Mouse (Mus musculus) intestine, embryonic 14.5 days (tissue): Measurements from ENCODE around the gene Gm960. TPM values are rescaled to one million over a fixed set of nuclear protein-coding genes. Genes with fewer than 3 reads are reported as not detected.

ENCODE experiments used
- ATAC-seq: fragments of 200-750 bp; cut with Nextera tagmentation; replicated peaks from 2 replicates; pipeline ENCODE4 v1.8.0; 2017; ENCODE audit warnings: low read depth, moderate number of reproducible peaks, moderate TSS enrichment, moderate library complexity; ENCODE audit not compliant: low FRiP score, low TSS enrichment
- DNase-seq: peaks from one replicate; pipeline ENCODE4 v3.0.0-alpha.2; 2018; ENCODE audit warnings: low spot score
- H3K27ac ChIP-seq: fragments of 300-500 bp; sonication (generic); 2 replicates; pipeline ENCODE4 v1.5.1; 2014; ENCODE audit warnings: low read depth, mild to moderate bottlenecking, control low read depth
- H3K27me3 ChIP-seq: fragments of 300-500 bp; sonication (generic); replicated peaks from 2 replicates; pipeline ENCODE4 v1.6.1; 2014; ENCODE audit warnings: low read length, control low read depth; ENCODE audit not compliant: control insufficient read depth, insufficient read depth
- H3K36me3 ChIP-seq: fragments of 300-500 bp; sonication (generic); 2 replicates; pipeline ENCODE4 v1.6.1; 2014; ENCODE audit warnings: low read length, control low read depth; ENCODE audit not compliant: control insufficient read depth, insufficient read depth
- H3K4me1 ChIP-seq: fragments of 300-500 bp; sonication (generic); replicated peaks from 2 replicates; pipeline ENCODE4 v1.6.1; 2014; ENCODE audit warnings: low read length, control low read depth, mixed read lengths; ENCODE audit not compliant: control insufficient read depth, insufficient read depth
- H3K4me2 ChIP-seq: fragments of 300-500 bp; sonication (generic); 2 replicates; pipeline ENCODE4 v1.6.1; 2014; ENCODE audit warnings: low read length
- H3K4me3 ChIP-seq: fragments of 300-500 bp; sonication (generic); 2 replicates; pipeline ENCODE4 v1.5.1; 2014; ENCODE audit warnings: low read depth, low read length, control low read depth, mixed read lengths
- H3K9ac ChIP-seq: fragments of 300-500 bp; sonication (generic); 2 replicates; pipeline ENCODE4 v1.6.1; 2014; ENCODE audit warnings: mild to moderate bottlenecking, low read length
- H3K9me3 ChIP-seq: fragments of 300-500 bp; sonication (generic); 2 replicates; pipeline ENCODE4 v1.6.1; 2016; ENCODE audit warnings: low read length, control low read depth; ENCODE audit not compliant: control insufficient read depth
- WGBS: fragments of 180-500 bp; shearing (Covaris S2); extraction: QIAGEN DNeasy Blood & Tissue Kit; methylation state at CpG from one replicate; pipeline ENCODE4 v1.1.7; 2014; 5-methylcytosine and 5-hydroxymethylcytosine counted together
- polyA plus RNA-seq: library from polyadenylated mRNA; unstranded; fragments of >200 nt; fragmentation: Nextera tagmentation; extraction: Ambion mirVana; gene quantifications from 2 replicates; pipeline ENCODE4 v1.2.1, GENCODE M21; 2014

The Gm960 gene
- polyA plus RNA-seq, 1 experiment from 2014 or later = 3.8 TPM

GRCm38 (mm10) chr19:4739762-4740161, 41.3 kb upstream of the Gm960 start:
- Histone ChIP-seq H3K36me3 (0 out of 2 replicates have a peak, but pooled peaks cover 5% of the 10 kb centered on the region), H3K9ac (no peak overlapping the region), H3K4me3 (no peak overlapping the region), H3K4me2 (no peak overlapping the region), H3K27ac (no peak overlapping the region), H3K9me3 (no peaks in the 10 kb centered on the region), H3K4me1 (no peaks in the 10 kb centered on the region), H3K27me3 (no peaks in the 10 kb centered on the region)
- 96% methylated on average over 5 of the region's 5 CpGs for whole genome bisulfite sequencing
- no peak for DNase-seq
- ATAC-seq = no peak

- DNase-seq (no peak), ATAC-seq (no peak)
- Histone ChIP-seq H3K4me1 (no peaks in the 10 kb centered on the region), H3K9ac (no peak overlapping the region), H3K4me3 (no peak overlapping the region), H3K27me3 (no peaks in the 10 kb centered on the region), H3K4me2 (no peak overlapping the region), H3K27ac (no peak overlapping the region), H3K36me3 (0 out of 2 replicates have a peak, but pooled peaks cover 2% of the 10 kb centered on the region), H3K9me3 (no peaks in the 10 kb centered on the region)
- WGBS = 93% methylated on average over 11 of the region's 11 CpGs
Measured at GRCm38 (mm10) chr19:4739053-4739452, 40.6 kb upstream of the Gm960 start.

GRCm38 (mm10) chr19:4737866-4738265, 39.4 kb upstream of the Gm960 start:
- whole genome bisulfite sequencing = 87% methylated on average over 13 of the region's 13 CpGs
- H3K4me1 ChIP-seq = no peaks in the 10 kb centered on the region

GRCm38 (mm10) chr19:4733052-4733451, 34.6 kb upstream of the Gm960 start:
- Histone ChIP-seq H3K27ac (no peak overlapping the region), H3K27me3 (no peaks in the 10 kb centered on the region), H3K9me3 (no peaks in the 10 kb centered on the region), H3K4me1 (no peaks in the 10 kb centered on the region), H3K4me2 (no peak overlapping the region), H3K36me3 (no peaks in the 10 kb centered on the region; the same call in 1 of the 2 replicates), H3K9ac (no peak overlapping the region), H3K4me3 (no peak overlapping the region)
- DNase-seq = no peak
- no peak for ATAC-seq
- 83% methylated on average over 3 of the region's 3 CpGs for WGBS

More at GRCm38 (mm10) chr19:4737866-4738265, 39.4 kb upstream of the Gm960 start:
- Histone ChIP-seq H3K4me2 (no peak overlapping the region), H3K27ac (no peak overlapping the region), H3K9me3 (no peaks in the 10 kb centered on the region), H3K36me3 (no peaks in the 10 kb centered on the region), H3K4me3 (no peak overlapping the region), H3K27me3 (no peaks in the 10 kb centered on the region), H3K9ac (no peak overlapping the region)
- ATAC-seq (no peak), DNase-seq (no peak)

GRCm38 (mm10) chr19:4729186-4729585, 30.7 kb upstream of the Gm960 start:
- 86% methylated on average over 9 of the region's 9 CpGs for WGBS

GRCm38 (mm10) chr19:4720671-4721244, 22.3 kb upstream of the Gm960 start:
- Histone ChIP-seq H3K36me3 (no peaks in the 10 kb centered on the region), H3K4me1 (no peaks in the 10 kb centered on the region), H3K27me3 (no peaks in the 10 kb centered on the region), H3K4me2 (peak overlapping the region; percentile 41), H3K9me3 (no peaks in the 10 kb centered on the region), H3K9ac (no peak overlapping the region), H3K4me3 (peak overlapping the region; percentile 25), H3K27ac (no peak overlapping the region)
- DNase-seq (peak; percentile 80), ATAC-seq (peak; percentile 57; the same call in 1 of the 2 replicates)
- 23% methylated on average over 11 of the region's 11 CpGs for WGBS

More at GRCm38 (mm10) chr19:4729186-4729585, 30.7 kb upstream of the Gm960 start:
- Histone ChIP-seq H3K4me2 (no peak overlapping the region), H3K9ac (no peak overlapping the region), H3K27me3 (no peaks in the 10 kb centered on the region), H3K9me3 (no peaks in the 10 kb centered on the region), H3K27ac (no peak overlapping the region), H3K4me3 (no peak overlapping the region), H3K36me3 (no peaks in the 10 kb centered on the region; the same call in 1 of the 2 replicates), H3K4me1 (no peaks in the 10 kb centered on the region)
- ATAC-seq = no peak
- DNase-seq = no peak

GRCm38 (mm10) chr19:4720112-4720511, 21.6 kb upstream of the Gm960 start:
- no peak for ATAC-seq
- H3K4me3 ChIP-seq = no peak overlapping the region
- H3K4me1 ChIP-seq = no peaks in the 10 kb centered on the region
- H3K27ac ChIP-seq = no peak overlapping the region
- H3K9me3 ChIP-seq = no peaks in the 10 kb centered on the region
- WGBS = 82% methylated on average over 15 of the region's 15 CpGs
- peak overlapping the region; percentile 41 for H3K4me2 ChIP-seq
- H3K27me3 ChIP-seq = no peaks in the 10 kb centered on the region
- no peaks in the 10 kb centered on the region for H3K36me3 ChIP-seq
- no peak for DNase-seq
- no peak overlapping the region for H3K9ac ChIP-seq

- H3K4me2 ChIP-seq = 0 out of 2 replicates have a peak overlapping the region, but pooled peaks have one; percentile 41
- no peaks in the 10 kb centered on the region for H3K9me3 ChIP-seq
- 17% methylated on average over 5 of the region's 5 CpGs for WGBS
- DNase-seq = no peak
- no peaks in the 10 kb centered on the region for H3K36me3 ChIP-seq
- H3K4me1 ChIP-seq = no peaks in the 10 kb centered on the region
- H3K9ac ChIP-seq = no peak overlapping the region
- peak; percentile 68 for ATAC-seq
- H3K27me3 ChIP-seq = peaks cover 7% of the 10 kb centered on the region
- no peak overlapping the region for H3K4me3 ChIP-seq
- H3K27ac ChIP-seq = no peak overlapping the region
Measured at GRCm38 (mm10) chr19:4719351-4719764, 20.9 kb upstream of the Gm960 start.

GRCm38 (mm10) chr19:4718716-4719115, 20.2 kb upstream of the Gm960 start:
- DNase-seq (no peak), ATAC-seq (no peak)
- Histone ChIP-seq H3K4me2 (no peak overlapping the region), H3K9me3 (no peaks in the 10 kb centered on the region), H3K36me3 (no peaks in the 10 kb centered on the region), H3K9ac (no peak overlapping the region), H3K27ac (no peak overlapping the region), H3K4me3 (no peak overlapping the region), H3K4me1 (no peaks in the 10 kb centered on the region), H3K27me3 (peaks cover 13% of the 10 kb centered on the region)
- WGBS = 23% methylated on average over 12 of the region's 12 CpGs
